Mouse (Mus musculus) 3134 (cell line): ENCODE measurements around the gene Trappc6a.
"Not testable (repeated sequence)": the region's sequence is repeated elsewhere in the genome, so short reads cannot be mapped to it uniquely, and the experiment has no call there.

ENCODE experiments used
- DNase-seq: peaks from one replicate; pipeline ENCODE4 v3.0.0-alpha.2; 2011; ENCODE audit warnings: low spot score; ENCODE audit not compliant: insufficient read length; ENCODE audit errors: extremely low read depth

Trappc6a gene

GRCm38 (mm10) chr7:19486549-19486948 lies 21.6 kb upstream of the Trappc6a start:
- DNase-seq: no peak

GRCm38 (mm10) chr7:19489525-19489924 lies 18.7 kb upstream of the Trappc6a start:
- DNase-seq: no peak

- no peak for DNase-seq
Measured at GRCm38 (mm10) chr7:19491731-19492130, 16.5 kb upstream of the Trappc6a start.

GRCm38 (mm10) chr7:19494751-19495474 lies 13.3 kb upstream of the Trappc6a start:
- DNase-seq: no peak

GRCm38 (mm10) chr7:19495521-19496213 lies 12.5 kb upstream of the Trappc6a start:
- DNase-seq: no peak

GRCm38 (mm10) chr7:19496214-19496555 lies 12.0 kb upstream of the Trappc6a start:
- no peak for DNase-seq

GRCm38 (mm10) chr7:19498326-19498725 lies 9.9 kb upstream of the Trappc6a start:
- DNase-seq: no peak

- DNase-seq: no peak
Measured at GRCm38 (mm10) chr7:19500420-19501363, 7.5 kb upstream of the Trappc6a start.

GRCm38 (mm10) chr7:19501658-19502057 lies 6.5 kb upstream of the Trappc6a start:
- DNase-seq: no peak

- DNase-seq: no peak
Measured at GRCm38 (mm10) chr7:19503481-19504068, 4.6 kb upstream of the Trappc6a start.

- no peak for DNase-seq
Measured at GRCm38 (mm10) chr7:19506326-19506725, 1.9 kb upstream of the Trappc6a start.

- DNase-seq: no peak
Measured at GRCm38 (mm10) chr7:19506969-19507611, 1.1 kb upstream of the Trappc6a start.

- DNase-seq: no peak
Measured at GRCm38 (mm10) chr7:19507612-19507981, 598 bp upstream of the Trappc6a start.

GRCm38 (mm10) chr7:19508924-19509568 lies 851 bp downstream of the Trappc6a start:
- no peak for DNase-seq

GRCm38 (mm10) chr7:19509786-19510185 lies 1.6 kb downstream of the Trappc6a start:
- DNase-seq: no peak

- not testable (repeated sequence) for DNase-seq
Measured at GRCm38 (mm10) chr7:19511934-19512333, 3.7 kb downstream of the Trappc6a start.

GRCm38 (mm10) chr7:19512353-19512752 lies 4.2 kb downstream of the Trappc6a start:
- DNase-seq: no peak

GRCm38 (mm10) chr7:19517652-19518365 lies 9.6 kb downstream of the Trappc6a start, which contains the start of gene Nkpd1:
TSS of gene Nkpd1 (plus strand) at chr7:19517838.
- no peak for DNase-seq

- no peak for DNase-seq
Measured at GRCm38 (mm10) chr7:19520032-19520431, 11.8 kb downstream of the Trappc6a start.
